Mouse (Mus musculus) midbrain, embryonic 11.5 days (tissue): ENCODE results near the gene Kcnq4. TPM values are rescaled to one million over a fixed set of nuclear protein-coding genes. Genes with fewer than 3 reads are reported as not detected.

Experiments used
- ATAC-seq: fragments of 200-750 bp; cut with Nextera tagmentation; 2 replicates; pipeline ENCODE4 v1.8.0; 2017; ENCODE audit warnings: moderate TSS enrichment, moderate library complexity; ENCODE audit not compliant: low FRiP score
- DNase-seq: peaks from one replicate; pipeline ENCODE4 v3.0.0; 2015; ENCODE audit warnings: low spot score; ENCODE audit errors: missing footprints
- H3K27ac ChIP-seq: fragments of 300-500 bp; sonication (generic); 2 replicates; pipeline ENCODE4 v1.5.1; 2014; ENCODE audit warnings: low read depth, low read length
- H3K27me3 ChIP-seq: fragments of 300-500 bp; sonication (generic); 2 replicates; pipeline ENCODE4 v1.6.1; 2014; ENCODE audit warnings: mild to moderate bottlenecking, low read length, moderate library complexity, mixed read lengths; ENCODE audit not compliant: control insufficient read depth, insufficient read depth
- H3K36me3 ChIP-seq: fragments of 300-500 bp; sonication (generic); 2 replicates; pipeline ENCODE4 v1.6.1; 2014; ENCODE audit warnings: mild to moderate bottlenecking, low read length, moderate library complexity, mixed read lengths; ENCODE audit not compliant: control insufficient read depth, insufficient read depth
- H3K4me1 ChIP-seq: fragments of 300-500 bp; sonication (generic); 2 replicates; pipeline ENCODE4 v1.6.1; 2014; ENCODE audit warnings: low read length; ENCODE audit not compliant: control insufficient read depth, insufficient read depth
- H3K4me2 ChIP-seq: fragments of 300-500 bp; sonication (generic); 2 replicates; pipeline ENCODE4 v1.6.1; 2014; ENCODE audit warnings: mild to moderate bottlenecking, moderate library complexity
- H3K4me3 ChIP-seq: fragments of 300-500 bp; sonication (generic); 2 replicates; pipeline ENCODE4 v1.5.1; 2014; ENCODE audit warnings: low read depth, low read length
- H3K9ac ChIP-seq: fragments of 300-500 bp; sonication (generic); 2 replicates; pipeline ENCODE4 v1.6.1; 2014; ENCODE audit warnings: low read length
- H3K9me3 ChIP-seq: fragments of 300-500 bp; sonication (generic); 2 replicates; pipeline ENCODE4 v1.6.1; 2016; ENCODE audit warnings: low read length; ENCODE audit not compliant: control insufficient read depth
- WGBS: fragments of 180-500 bp; shearing (Covaris S2); extraction: QIAGEN DNeasy Blood & Tissue Kit; methylation state at CpG from one replicate; pipeline ENCODE4 v1.1.7; 2014; 5-methylcytosine and 5-hydroxymethylcytosine counted together
- polyA plus RNA-seq: library from polyadenylated mRNA; unstranded; fragments of >200 nt; fragmentation: Nextera tagmentation; extraction: Ambion mirVana; gene quantifications from 2 replicates; pipeline ENCODE4 v1.2.1, GENCODE M21; 2014

Kcnq4 gene
- polyA plus RNA-seq, 1 experiment from 2014 or later: 2.3 TPM

DNA sequence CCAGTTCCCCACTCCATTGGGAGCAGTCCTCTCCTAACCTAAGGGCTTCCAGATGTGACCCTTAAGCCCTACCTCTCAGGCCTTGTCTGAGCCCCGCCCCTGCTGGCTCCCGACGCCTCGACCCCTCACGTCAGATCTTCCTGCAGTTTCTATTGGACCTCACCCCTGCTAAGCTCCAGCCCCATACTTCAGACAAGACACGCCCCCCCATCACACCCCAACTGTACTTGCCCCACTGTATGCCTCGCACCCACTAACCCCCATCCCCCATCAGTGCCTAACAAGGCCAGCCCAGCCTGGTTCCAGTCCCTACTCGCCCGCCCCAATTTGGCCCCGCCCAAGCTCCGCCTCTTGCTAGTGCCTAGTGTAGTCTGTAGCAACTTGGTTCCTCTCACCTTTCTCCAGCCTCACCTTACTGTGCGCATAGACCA is 32.3 kb downstream of the Kcnq4 start:
- no peaks in the 10 kb centered on the region; the same call in 1 of the 2 replicates for H3K27me3 ChIP-seq
- peak overlapping the region; percentile 27 for H3K4me3 ChIP-seq
- ATAC-seq (peak; percentile 80), DNase-seq (peak; percentile 95)
- no peaks in the 10 kb centered on the region for H3K36me3 ChIP-seq
- H3K4me2 ChIP-seq: peak overlapping the region; percentile 49
- H3K9me3 ChIP-seq: no peaks in the 10 kb centered on the region
- WGBS: 2% methylated on average over 12 of the region's 12 CpGs
- H3K9ac ChIP-seq: peak overlapping the region; percentile 16; the same call in 1 of the 2 replicates
- H3K27ac ChIP-seq: no peak overlapping the region
- H3K4me1 ChIP-seq: peaks cover 3% of the 10 kb centered on the region; the same call in 1 of the 2 replicates

GRCm38 (mm10) chr4:120713856-120714497 is 34.4 kb downstream of the Kcnq4 start:
- no peak for ATAC-seq
- H3K4me1 ChIP-seq: peaks cover 3% of the 10 kb centered on the region; the same call in 1 of the 2 replicates
- WGBS: 81% methylated on average over 6 of the region's 6 CpGs

GRCm38 (mm10) chr4:120713021-120713420 is 35.4 kb downstream of the Kcnq4 start:
- Histone ChIP-seq H3K4me3 (no peak overlapping the region), H3K27ac (no peak overlapping the region), H3K9ac (no peak overlapping the region), H3K9me3 (no peaks in the 10 kb centered on the region), H3K4me1 (peaks cover 3% of the 10 kb centered on the region; the same call in 1 of the 2 replicates), H3K4me2 (no peak overlapping the region), H3K27me3 (no peaks in the 10 kb centered on the region; the same call in none of the 2 replicates), H3K36me3 (no peaks in the 10 kb centered on the region)
- WGBS: 93% methylated on average over 6 of the region's 6 CpGs
- ATAC-seq (no peak), DNase-seq (no peak)

More at GRCm38 (mm10) chr4:120713856-120714497, 34.4 kb downstream of the Kcnq4 start:
- no peak overlapping the region for H3K9ac ChIP-seq
- no peak overlapping the region for H3K4me3 ChIP-seq
- no peak overlapping the region for H3K27ac ChIP-seq
- H3K27me3 ChIP-seq: no peaks in the 10 kb centered on the region; the same call in none of the 2 replicates
- H3K36me3 ChIP-seq: no peaks in the 10 kb centered on the region
- H3K9me3 ChIP-seq: no peaks in the 10 kb centered on the region
- H3K4me2 ChIP-seq: no peak overlapping the region
- no peak for DNase-seq

- Histone ChIP-seq H3K4me1 (peaks cover 3% of the 10 kb centered on the region; the same call in 1 of the 2 replicates), H3K36me3 (no peaks in the 10 kb centered on the region), H3K27ac (no peak overlapping the region), H3K27me3 (no peaks in the 10 kb centered on the region; the same call in none of the 2 replicates), H3K9me3 (no peaks in the 10 kb centered on the region), H3K4me3 (no peak overlapping the region), H3K9ac (no peak overlapping the region), H3K4me2 (no peak overlapping the region)
- DNase-seq (no peak), ATAC-seq (no peak)
- 80% methylated on average over 12 of the region's 12 CpGs for WGBS
Observed at GRCm38 (mm10) chr4:120712236-120712635, 36.2 kb downstream of the Kcnq4 start.

GRCm38 (mm10) chr4:120702511-120702910 is 45.9 kb downstream of the Kcnq4 start:
- no peak overlapping the region for H3K27ac ChIP-seq
- no peaks in the 10 kb centered on the region for H3K36me3 ChIP-seq
- H3K4me2 ChIP-seq: no peak overlapping the region
- no peak for DNase-seq
- no peaks in the 10 kb centered on the region for H3K9me3 ChIP-seq
- H3K27me3 ChIP-seq: peaks cover 13% of the 10 kb centered on the region
- no peak overlapping the region for H3K4me3 ChIP-seq
- no peak overlapping the region for H3K9ac ChIP-seq
- ATAC-seq: no peak
- no peaks in the 10 kb centered on the region for H3K4me1 ChIP-seq
- 88% methylated on average over 2 of the region's 2 CpGs for WGBS

DNA sequence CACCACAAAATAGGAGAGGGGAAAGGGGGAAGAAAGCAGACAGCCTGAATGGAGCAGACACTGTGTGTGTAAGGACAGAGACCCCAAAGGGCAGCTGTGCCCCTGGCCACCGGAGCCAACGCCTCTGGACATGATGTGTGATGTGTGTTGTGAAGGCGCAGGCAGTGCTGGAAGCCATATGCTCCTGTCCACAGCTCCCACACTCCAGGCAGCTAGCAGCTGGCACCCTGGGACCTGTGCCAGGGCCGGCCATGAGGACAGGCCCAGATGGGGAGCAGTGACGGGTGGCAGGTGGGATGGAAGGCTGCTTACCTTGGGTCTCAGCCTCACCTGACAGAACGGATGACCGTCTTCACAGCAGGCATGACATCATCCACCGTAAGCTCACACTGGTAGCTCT is 46.4 kb downstream of the Kcnq4 start:
- Histone ChIP-seq H3K36me3 (no peaks in the 10 kb centered on the region), H3K4me3 (no peak overlapping the region), H3K27me3 (peaks cover 16% of the 10 kb centered on the region), H3K27ac (no peak overlapping the region), H3K9ac (no peak overlapping the region), H3K9me3 (no peaks in the 10 kb centered on the region), H3K4me1 (no peaks in the 10 kb centered on the region), H3K4me2 (no peak overlapping the region)
- WGBS: 89% methylated on average over 8 of the region's 8 CpGs
- no peak for DNase-seq
- no peak for ATAC-seq

DNA sequence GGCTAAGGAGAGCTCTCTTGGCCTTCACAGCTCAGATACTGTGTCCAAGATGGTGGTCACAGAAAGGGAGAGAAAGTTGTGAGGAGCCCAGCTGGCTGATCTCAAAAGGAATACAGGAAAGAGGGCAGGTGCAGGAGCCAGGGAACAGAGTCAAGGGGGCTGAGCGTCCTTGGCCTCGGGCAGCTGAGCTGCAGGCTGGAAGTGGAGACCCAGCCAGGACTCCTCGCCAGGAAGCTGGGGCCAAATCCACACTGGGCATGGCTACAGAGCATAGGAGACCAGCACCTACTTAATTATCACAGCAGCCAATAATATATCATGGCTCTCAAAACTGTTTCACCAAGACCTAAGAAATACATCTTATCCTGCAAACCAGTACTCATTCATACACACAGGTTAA is 47.2 kb downstream of the Kcnq4 start:
- peaks cover 16% of the 10 kb centered on the region for H3K27me3 ChIP-seq

DNA sequence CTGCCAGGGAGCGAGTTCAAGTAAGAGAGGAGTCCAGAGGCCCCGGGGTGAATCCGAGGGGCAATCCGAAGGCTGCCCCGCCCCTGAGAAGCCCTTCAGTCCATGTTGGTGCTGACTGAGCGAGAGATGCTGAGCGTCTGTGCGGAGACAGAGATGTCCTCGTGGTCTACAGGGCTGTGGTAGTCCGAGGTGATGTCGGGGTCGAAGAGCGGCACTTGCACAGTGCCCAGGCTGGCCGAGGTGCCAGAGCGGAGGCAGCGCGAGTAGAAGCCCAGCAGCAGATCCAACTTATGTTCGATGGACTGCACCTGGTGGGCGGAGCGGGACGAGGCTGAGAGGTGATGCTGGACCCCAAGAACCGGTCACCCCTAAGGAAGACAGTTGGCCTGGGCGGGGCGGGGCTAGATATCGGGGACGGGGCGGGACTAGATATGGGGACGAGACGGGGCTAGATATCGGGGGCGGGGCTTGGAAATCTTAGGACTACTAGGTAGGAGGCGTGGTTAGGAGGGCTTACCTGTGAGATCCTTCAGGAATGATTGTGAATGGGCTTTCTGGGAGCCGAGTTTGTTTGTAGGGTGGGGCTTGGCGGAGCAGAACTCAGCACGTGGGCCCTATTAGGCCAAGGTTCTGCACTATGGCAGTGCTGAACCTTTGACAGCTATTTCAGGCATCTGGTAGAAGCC is 50.5 kb downstream of the Kcnq4 start:
- H3K9me3 ChIP-seq: no peaks in the 10 kb centered on the region
- H3K27ac ChIP-seq: no peak overlapping the region
- H3K36me3 ChIP-seq: no peaks in the 10 kb centered on the region
- H3K9ac ChIP-seq: no peak overlapping the region
- 13% methylated on average over 35 of the region's 35 CpGs for WGBS
- H3K4me2 ChIP-seq: peak overlapping the region; percentile 32
- DNase-seq (no peak), ATAC-seq (no peak)
- H3K27me3 ChIP-seq: peaks cover 16% of the 10 kb centered on the region
- H3K4me3 ChIP-seq: no peak overlapping the region
- no peaks in the 10 kb centered on the region for H3K4me1 ChIP-seq

More for the DNA sequence above, 47.2 kb downstream of the Kcnq4 start:
- no peak for DNase-seq
- WGBS: 85% methylated on average over 3 of the region's 3 CpGs
- no peaks in the 10 kb centered on the region for H3K4me1 ChIP-seq
- no peaks in the 10 kb centered on the region for H3K9me3 ChIP-seq
- no peak overlapping the region for H3K27ac ChIP-seq
- no peaks in the 10 kb centered on the region for H3K36me3 ChIP-seq
- no peak for ATAC-seq
- no peak overlapping the region for H3K9ac ChIP-seq
- H3K4me3 ChIP-seq: no peak overlapping the region
- no peak overlapping the region for H3K4me2 ChIP-seq

DNA sequence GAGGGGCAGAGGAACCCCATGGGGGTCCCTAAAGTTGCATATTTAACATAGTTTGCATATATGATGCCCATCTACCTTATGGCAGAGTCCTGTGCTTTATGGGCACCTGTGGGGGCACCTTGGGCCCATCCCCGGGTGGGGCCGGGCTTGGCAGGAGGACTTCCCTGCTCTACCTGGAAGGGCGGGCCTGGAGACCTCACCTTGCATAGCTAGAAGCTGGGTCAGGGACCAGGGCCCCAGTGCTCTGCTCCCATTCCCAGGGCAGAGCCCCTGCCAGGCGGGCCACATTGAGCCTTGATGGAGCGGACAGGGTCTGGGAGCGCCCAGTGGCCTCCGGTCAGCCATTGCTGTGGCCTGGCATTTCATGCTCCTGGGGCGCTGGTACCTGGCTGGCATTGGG is 51.1 kb downstream of the Kcnq4 start:
- Histone ChIP-seq H3K36me3 (no peaks in the 10 kb centered on the region), H3K4me1 (no peaks in the 10 kb centered on the region), H3K4me3 (no peak overlapping the region), H3K9ac (no peak overlapping the region), H3K27ac (no peak overlapping the region), H3K4me2 (no peak overlapping the region), H3K9me3 (no peaks in the 10 kb centered on the region), H3K27me3 (peaks cover 16% of the 10 kb centered on the region)
- DNase-seq: no peak
- 92% methylated on average over 8 of the region's 8 CpGs for WGBS
- ATAC-seq: 0 out of 2 replicates have a peak, but pooled peaks have one; percentile 27
